8 mouse cellular contexts compared by ENCODE assay signal in genomic region chr5:103691624-103692530, GRCm38 (mm10). TPM values are rescaled to one million over a fixed set of nuclear protein-coding genes. Genes with fewer than 3 reads are reported as not detected.
DNase-seq lines count a peak whose midpoint lies in the region; ATAC-seq and TF ChIP-seq lines count a peak whose summit lies in the region.

Aff1 (plus strand) TSS chr5:103692374.

- ATAC-seq in erythroid progenitor cell, adult 5-6 weeks (replicated peaks; ENCODE audit: low FRiP score, poor library complexity, severe bottlenecking) = peak; percentile 97
- peak; percentile 93 for ATAC-seq in heart, embryonic 12.5 days (ENCODE audit: insufficient number of reproducible peaks, low FRiP score)
- ATAC-seq in kidney, postnatal 0 days (replicated peaks; ENCODE audit: low FRiP score, low read depth) = peak; percentile 90
- ATAC-seq in liver, embryonic 12.5 days = peak; percentile 97

- H3K4me1 ChIP-seq in brown adipose tissue, adult 24 weeks (ENCODE audit: control insufficient read depth, insufficient read depth, insufficient read length, low read length) = no peaks in the 10 kb centered on the region
- H3K4me1 ChIP-seq in heart, embryonic 12.5 days (replicated peaks) = peaks cover 11% of the 10 kb centered on the region
- H3K4me1 ChIP-seq in kidney, postnatal 0 days (replicated peaks; ENCODE audit: insufficient read depth, low read length) = 0 out of 2 replicates have a peak, but pooled peaks cover 5% of the 10 kb centered on the region
- H3K4me1 ChIP-seq in liver, embryonic 12.5 days = peaks cover 25% of the 10 kb centered on the region

- peak within 1 kb of the TSS; percentile 95 for H3K27ac ChIP-seq in brown adipose tissue, adult 24 weeks (replicated peaks; ENCODE audit: low read depth, low read length)
- H3K27ac ChIP-seq in heart, embryonic 12.5 days (ENCODE audit: poor library complexity, severe bottlenecking) = no peak within 1 kb of the TSS
- H3K27ac ChIP-seq in kidney, postnatal 0 days = peak within 1 kb of the TSS; percentile 77
- H3K27ac ChIP-seq in liver, embryonic 12.5 days = peak within 1 kb of the TSS; percentile 70

- peak within 1 kb of the TSS; percentile 84 for H3K4me3 ChIP-seq in brown adipose tissue, adult 24 weeks (ENCODE audit: insufficient read depth, low read depth, low read length)
- H3K4me3 ChIP-seq in heart, embryonic 12.5 days = peak within 1 kb of the TSS; percentile 64
- peak within 1 kb of the TSS; percentile 63 for H3K4me3 ChIP-seq in kidney, postnatal 0 days (replicated peaks; ENCODE audit: low read depth, low read length)
- peak within 1 kb of the TSS; percentile 72 for H3K4me3 ChIP-seq in liver, embryonic 12.5 days

- H3K9me3 ChIP-seq in heart, embryonic 12.5 days (replicated peaks) = no peaks in the 10 kb centered on the region
- no peaks in the 10 kb centered on the region for H3K9me3 ChIP-seq in kidney, postnatal 0 days (replicated peaks; ENCODE audit: low read length)
- H3K9me3 ChIP-seq in liver, embryonic 12.5 days (replicated peaks) = no peaks in the 10 kb centered on the region

- H3K36me3 ChIP-seq in heart, embryonic 12.5 days = no peaks in the 10 kb centered on the region
- no peaks in the 10 kb centered on the region for H3K36me3 ChIP-seq in kidney, postnatal 0 days (ENCODE audit: insufficient read depth, low read length)
- no peaks in the 10 kb centered on the region for H3K36me3 ChIP-seq in liver, embryonic 12.5 days
- no peaks in the 10 kb centered on the region for H3K36me3 ChIP-seq in splenic B cell, adult 2 months (ENCODE audit: control insufficient read depth, insufficient read depth, low read length, poor library complexity, severe bottlenecking)

- peak; percentile 93 for DNase-seq in CD4-positive, CD25-positive, alpha-beta regulatory T cell, adult 2 months (ENCODE audit: low read depth, low spot score)
- DNase-seq in kidney, postnatal 0 days (ENCODE audit: low spot score) = peak; percentile 76
- peak; percentile 93 for DNase-seq in naive thymus-derived CD4-positive, alpha-beta T cell, adult 2 months (ENCODE audit: low read depth)
- peak; percentile 93 for DNase-seq in splenic B cell, adult 2 months (ENCODE audit: low read depth, low spot score)

- H3K9ac ChIP-seq in heart, embryonic 12.5 days = peak within 1 kb of the TSS; percentile 67
- H3K9ac ChIP-seq in kidney, postnatal 0 days (ENCODE audit: low read depth, low read length) = peak within 1 kb of the TSS; percentile 60
- H3K9ac ChIP-seq in liver, embryonic 12.5 days = peak within 1 kb of the TSS; percentile 76

- peaks cover 32% of the 10 kb centered on the region for H3K27me3 ChIP-seq in heart, embryonic 12.5 days (replicated peaks)
- H3K27me3 ChIP-seq in kidney, postnatal 0 days (ENCODE audit: insufficient read depth, low read length) = 0 out of 2 replicates have a peak, but pooled peaks cover 3% of the 10 kb centered on the region
- peaks cover 58% of the 10 kb centered on the region for H3K27me3 ChIP-seq in liver, embryonic 12.5 days (replicated peaks)
- H3K27me3 ChIP-seq in splenic B cell, adult 2 months (ENCODE audit: control insufficient read depth, insufficient read depth, low read length, poor library complexity, severe bottlenecking) = no peaks in the 10 kb centered on the region

- peak within 1 kb of the TSS; percentile 100 for H3K4me2 ChIP-seq in heart, embryonic 12.5 days
- H3K4me2 ChIP-seq in kidney, postnatal 0 days (ENCODE audit: low read length) = peak within 1 kb of the TSS; percentile 100
- H3K4me2 ChIP-seq in liver, embryonic 12.5 days = peak within 1 kb of the TSS; percentile 99

- TF ChIP-seq CTCF in kidney, postnatal 0 days (IDR thresholded peaks at IDR 0.05; ENCODE audit: low read depth) = no peak

- WGBS in heart, embryonic 12.5 days = 4% methylated on average over 47 of the region's 50 CpGs
- 3% methylated on average over 49 of the region's 50 CpGs for WGBS in kidney, postnatal 0 days
- 3% methylated on average over 50 of the region's 50 CpGs for WGBS in liver, embryonic 12.5 days (ENCODE audit: insufficient replicate concordance)

RNA-seq across cellular contexts. Expression of gene Aff1, which starts in this region (rescaled TPM):
- 8.8 and 9.1 TPM in 2 replicates for polyA plus RNA-seq in brown adipose tissue, adult 24 weeks (2012; ENCODE audit: insufficient read depth, insufficient read length, missing spikeins)
- total RNA-seq in erythroid progenitor cell, adult 5-6 weeks (2015; ENCODE audit: low replicate concordance) = 145 and 147 TPM in 2 replicates
- 67.4 and 102 TPM in 2 replicates for total RNA-seq in erythroid progenitor cell, adult 5-6 weeks (2017; ENCODE audit: low replicate concordance)
- 11.4 and 13.4 TPM in 2 replicates for polyA plus RNA-seq in heart, embryonic 12.5 days (2016; fragmentation: Nextera tagmentation; extraction: Ambion mirVana)
- polyA plus RNA-seq in kidney, postnatal 0 days (2015; fragmentation: Nextera tagmentation; extraction: Ambion mirVana) = 12.3 and 14.3 TPM in 2 replicates
- 17.0 and 19.5 TPM in 2 replicates for polyA plus RNA-seq in liver, embryonic 12.5 days (2016; fragmentation: Nextera tagmentation; extraction: Ambion mirVana)
